Mouse (Mus musculus) kidney, postnatal 36 days (tissue): Measurements from ENCODE around the gene Stac3.

ENCODE experiments used
- DNase-seq, 2 experiments: peaks; one replicate each; pipeline ENCODE4 v3.0.0; 2021 to 2022; ENCODE audit warnings: mixed read lengths in 2 of 2

Gene Stac3

GRCm38 (mm10) chr10:127500894-127501893, at the start of gene Stac3:
Gene Stac3 (plus strand): TSS chr10:127501686.
- DNase-seq, result no peak

DNA sequence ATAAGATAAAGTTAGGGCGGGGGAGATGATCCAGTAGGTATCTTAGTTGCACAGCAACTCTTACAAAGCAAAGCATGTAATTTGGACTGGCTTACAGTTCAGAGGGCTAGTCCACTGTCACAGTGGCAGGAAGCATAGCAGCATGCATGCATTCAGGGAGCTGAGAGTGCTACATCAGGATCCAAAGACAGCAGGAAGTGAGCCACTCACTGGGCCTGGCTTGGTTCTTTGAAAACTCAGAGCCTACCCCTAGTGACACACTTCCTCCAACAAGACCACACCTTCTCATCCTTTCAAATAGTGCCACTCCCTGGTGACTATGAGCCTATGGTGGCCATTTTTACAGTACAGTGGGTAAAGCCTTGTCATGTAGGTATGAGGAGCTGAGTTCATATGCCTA, 47.8 kb upstream of the Stac3 start:
- DNase-seq, result no peak

GRCm38 (mm10) chr10:127462411-127463096, 38.9 kb upstream of the Stac3 start:
- no peak for DNase-seq

GRCm38 (mm10) chr10:127471281-127471988, 30.1 kb upstream of the Stac3 start:
- peak; percentile 8 to 25 for DNase-seq

DNA sequence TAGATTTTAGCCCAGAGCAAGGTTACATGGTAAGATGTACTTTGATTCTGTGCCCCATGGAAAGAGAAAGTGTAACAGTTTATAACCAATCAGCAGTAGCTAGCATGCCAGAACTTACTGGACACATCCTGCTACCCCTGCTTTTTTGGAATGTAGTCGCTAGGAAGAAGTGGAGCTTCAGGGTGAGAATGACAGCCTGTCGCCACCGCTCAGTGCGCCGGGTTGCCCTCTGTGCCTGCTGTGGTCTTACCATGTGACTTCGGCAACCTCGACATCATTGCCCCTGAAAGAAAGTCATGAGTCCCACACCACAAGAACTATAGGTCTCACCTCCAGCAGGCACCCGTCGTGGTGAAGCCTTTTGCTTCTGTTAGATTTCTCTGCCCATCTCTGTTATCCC, 28.8 kb upstream of the Stac3 start:
- no peak for DNase-seq

GRCm38 (mm10) chr10:127475175-127475574, 26.3 kb upstream of the Stac3 start:
- DNase-seq, result no peak

- no peak for DNase-seq
Observed at GRCm38 (mm10) chr10:127476541-127476940, 24.9 kb upstream of the Stac3 start.

GRCm38 (mm10) chr10:127477301-127477700, 24.2 kb upstream of the Stac3 start:
- no peak for DNase-seq

GRCm38 (mm10) chr10:127479131-127479530, 22.4 kb upstream of the Stac3 start:
- DNase-seq, result peak; percentile 26 to 52

DNA sequence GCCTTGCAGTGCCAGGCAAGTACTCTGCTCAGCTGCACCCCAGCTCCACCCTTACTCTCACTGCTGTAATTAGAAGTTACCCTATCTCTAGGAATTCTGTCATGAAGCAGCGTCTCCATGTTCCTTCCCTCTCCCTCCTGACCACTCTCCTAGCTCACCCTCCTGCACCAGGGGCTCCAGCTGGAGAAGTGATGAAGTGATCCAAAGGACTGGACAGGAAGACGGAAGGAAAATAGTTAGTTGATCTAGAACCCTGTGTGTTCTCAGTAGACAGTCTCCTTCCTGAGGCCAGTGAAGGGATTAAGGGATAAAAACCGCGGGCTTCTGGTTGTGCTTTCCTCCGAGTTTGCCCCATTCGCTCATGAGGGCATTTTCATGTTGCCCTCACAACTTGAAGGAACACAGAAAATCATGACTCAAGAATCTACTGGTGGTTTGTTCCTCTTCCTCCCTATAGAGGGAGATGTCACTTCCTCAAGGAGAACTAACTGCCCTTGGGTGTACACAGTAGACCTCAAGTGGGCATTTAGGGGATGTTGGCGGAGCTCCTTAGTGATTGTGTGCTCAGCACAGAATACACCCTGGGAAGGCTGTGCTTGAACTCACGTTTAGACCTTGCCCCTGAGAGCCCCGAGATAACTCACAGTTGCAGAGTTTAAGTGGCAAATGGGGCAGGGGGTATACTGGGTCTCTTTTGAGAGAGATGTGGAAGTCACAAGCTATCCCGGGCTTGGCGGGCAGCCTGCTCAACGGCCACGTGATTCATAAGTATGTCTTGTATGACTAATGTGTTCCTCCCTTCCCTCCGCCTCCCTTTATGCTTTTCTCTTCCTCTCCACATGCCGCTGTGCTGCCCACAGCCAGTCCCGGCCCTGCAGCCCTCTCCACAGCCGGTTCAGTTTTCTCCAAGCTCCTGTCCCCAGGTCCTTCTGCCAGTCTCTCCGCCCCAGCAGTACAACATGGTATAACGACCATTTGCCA, 20.4 kb upstream of the Stac3 start:
- DNase-seq, result peak; percentile 62 to 66

DNA sequence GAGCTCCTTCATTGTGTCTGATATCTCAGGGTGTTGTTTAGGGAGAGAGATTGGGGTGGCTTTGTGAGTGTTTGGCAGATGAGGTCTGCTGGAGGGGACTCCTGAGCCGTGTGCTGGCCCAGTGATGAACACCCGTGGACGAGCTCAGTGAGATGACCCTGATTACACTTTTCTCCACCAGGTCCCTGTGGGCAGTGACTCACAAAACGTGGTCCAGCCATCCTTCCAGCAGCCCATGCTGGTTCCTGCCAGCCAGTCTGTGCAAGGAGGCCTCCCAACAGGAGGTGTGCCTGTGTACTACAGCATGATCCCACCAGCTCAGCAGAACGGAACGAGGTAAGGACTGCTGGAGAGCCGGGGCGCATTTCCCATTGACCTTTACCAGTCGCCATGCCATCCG, 16.3 kb upstream of the Stac3 start:
- no peak for DNase-seq

- DNase-seq, result no peak
Observed at GRCm38 (mm10) chr10:127488856-127489255, 12.6 kb upstream of the Stac3 start.

- DNase-seq, result no peak
Observed at GRCm38 (mm10) chr10:127490160-127491127, 11.0 kb upstream of the Stac3 start.

- DNase-seq, result no peak
Observed at GRCm38 (mm10) chr10:127491128-127491512, 10.4 kb upstream of the Stac3 start.

DNA sequence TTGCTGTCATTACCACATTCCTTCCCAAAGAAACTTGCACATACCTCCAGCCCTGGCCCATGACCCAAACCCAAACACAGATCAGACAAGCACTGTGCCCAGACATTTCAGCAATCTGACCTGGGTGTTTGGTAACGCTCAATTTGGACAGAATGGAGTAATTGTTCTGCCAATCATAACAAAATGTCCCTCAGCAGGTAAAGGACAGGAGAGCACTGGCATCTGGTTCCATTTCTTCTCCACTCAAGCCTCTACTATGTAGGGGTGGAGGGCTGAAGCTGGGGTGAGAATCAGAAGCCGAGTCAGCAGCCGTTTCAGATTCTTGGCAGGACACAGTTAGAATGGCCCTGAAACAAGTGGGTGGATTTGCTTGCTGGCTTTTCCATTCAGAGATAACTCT, 9.4 kb upstream of the Stac3 start:
- no peak for DNase-seq

GRCm38 (mm10) chr10:127496156-127496555, 5.3 kb upstream of the Stac3 start:
- no peak for DNase-seq

- no peak for DNase-seq
Observed at GRCm38 (mm10) chr10:127499516-127499915, 2.0 kb upstream of the Stac3 start.

DNA sequence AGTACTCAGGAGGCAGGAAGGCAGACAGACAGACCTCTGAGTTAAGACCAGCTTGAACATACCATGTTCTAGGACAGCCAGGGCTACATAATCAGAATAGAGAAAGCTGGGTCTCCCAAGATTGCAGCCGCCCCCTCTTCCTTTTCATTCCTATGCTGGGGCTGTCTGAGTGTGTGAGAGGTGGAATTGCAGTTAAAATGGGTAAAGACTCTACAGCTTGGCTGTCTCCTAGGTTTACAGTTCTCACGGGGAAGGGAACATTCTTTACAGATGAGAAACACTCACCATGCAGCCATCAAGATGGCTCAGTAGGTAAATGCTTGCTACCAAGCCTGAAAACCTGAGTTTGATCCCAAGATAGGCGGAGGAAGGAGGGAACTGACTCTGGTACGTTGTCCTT, 1.4 kb upstream of the Stac3 start:
- DNase-seq, result no peak

- DNase-seq, result peak; percentile 71 to 91
Observed at GRCm38 (mm10) chr10:127508239-127508638, 6.8 kb downstream of the Stac3 start.

DNA sequence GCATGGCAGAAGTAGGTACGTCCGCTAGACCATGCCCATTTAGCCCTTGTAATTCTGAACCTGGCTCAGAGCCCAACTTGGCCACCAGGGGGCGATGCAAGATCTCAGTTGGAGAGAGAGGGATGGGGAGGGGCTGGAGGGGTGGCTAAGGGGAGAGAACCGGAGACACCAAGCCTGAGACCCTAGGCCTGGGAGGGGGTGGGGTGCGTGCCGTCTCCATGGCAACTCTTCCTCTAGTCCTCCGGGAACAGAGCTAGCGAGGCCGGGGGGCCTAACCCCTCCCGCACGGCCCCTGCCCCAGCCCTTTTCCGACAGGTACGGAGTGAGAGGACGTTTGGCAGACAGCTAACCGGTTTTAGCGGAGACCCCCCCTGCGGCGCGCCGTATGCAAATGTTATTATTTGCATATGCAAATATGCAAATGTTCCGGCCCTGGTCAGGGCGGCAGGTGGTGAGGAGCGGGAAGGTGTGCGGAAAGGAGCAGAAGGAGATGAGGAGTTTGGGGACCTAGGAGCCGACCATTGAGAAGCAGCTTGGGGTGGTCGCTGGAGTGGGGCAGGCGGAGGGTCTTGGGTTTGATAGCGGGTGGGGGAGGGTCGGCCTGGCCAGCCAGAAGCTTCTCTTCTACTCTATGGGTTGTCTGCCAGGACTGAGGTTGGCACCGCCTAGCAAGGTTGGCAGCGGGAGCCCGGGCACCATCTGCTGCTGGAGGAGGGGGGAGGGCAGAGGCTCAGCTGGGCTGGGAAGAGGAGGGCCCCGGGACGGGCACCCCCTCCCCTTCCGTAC, 7.8 kb downstream of the Stac3 start:
- DNase-seq, result peak; percentile 83 to 93
